Mouse (Mus musculus) layer of hippocampus, adult 2 months (tissue): ENCODE data around the gene Kank1. TPM values are rescaled to one million over a fixed set of nuclear protein-coding genes. Genes with fewer than 3 reads are reported as not detected.

Source experiments
- DNase-seq, 2 experiments: peaks; one replicate each; pipeline ENCODE4 v3.0.0; 2022; ENCODE audit warnings: low spot score in 2 of 2
- H3K27ac ChIP-seq: fragments of 200-600 bp; 2 replicates; pipeline ENCODE4 v1.8.1; 2022
- H3K4me3 ChIP-seq: fragments of 200-600 bp; 2 replicates; pipeline ENCODE4 v1.8.1; 2022; ENCODE audit warnings: mild to moderate bottlenecking
- CTCF ChIP-seq: fragments of 200-600 bp; conservative IDR thresholded peaks from 2 replicates; pipeline ENCODE4 v1.8.1; 2022; ENCODE audit warnings: antibody characterized with exemption, mild to moderate bottlenecking, moderate library complexity
- total RNA-seq, 2 experiments: library from RNA; stranded (reverse); gene quantifications; 2 replicates each; pipeline ENCODE4 v1.2.3; 2021

Kank1 gene
- total RNA-seq, 2 experiments from 2014 or later = 18.5 to 20.1 TPM

- peak; percentile 86 for TF ChIP-seq CTCF
- Histone ChIP-seq H3K4me3 (no peak overlapping the region), H3K27ac (no peak overlapping the region)
- peak; percentile 20 to 29 for DNase-seq
Measured at GRCm38 (mm10) chr19:25340630-25341620, 104.2 kb downstream of the Kank1 start.

DNA sequence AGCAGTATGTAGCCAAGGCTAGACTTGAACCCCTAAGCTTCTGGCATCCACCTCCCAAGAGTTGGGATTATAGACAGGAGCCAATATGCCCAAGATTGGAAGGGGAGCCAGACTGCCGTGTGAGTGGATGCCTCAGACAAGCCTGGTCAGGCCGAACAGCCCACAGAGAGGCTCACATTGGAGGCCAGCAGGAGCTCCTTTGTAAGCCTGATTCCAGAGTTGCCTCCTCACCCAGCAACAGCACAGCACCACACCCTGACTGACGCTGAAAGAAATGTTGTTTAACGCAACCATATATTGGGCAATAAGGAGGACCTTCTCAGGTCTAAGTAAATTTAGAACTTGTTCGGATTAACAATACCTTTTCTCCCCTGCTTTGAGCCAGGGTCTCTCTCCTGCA lies 105.3 kb downstream of the Kank1 start:
- H3K27ac ChIP-seq = no peak overlapping the region
- no peak for TF ChIP-seq CTCF
- H3K4me3 ChIP-seq = no peak overlapping the region
- DNase-seq = no peak

DNA sequence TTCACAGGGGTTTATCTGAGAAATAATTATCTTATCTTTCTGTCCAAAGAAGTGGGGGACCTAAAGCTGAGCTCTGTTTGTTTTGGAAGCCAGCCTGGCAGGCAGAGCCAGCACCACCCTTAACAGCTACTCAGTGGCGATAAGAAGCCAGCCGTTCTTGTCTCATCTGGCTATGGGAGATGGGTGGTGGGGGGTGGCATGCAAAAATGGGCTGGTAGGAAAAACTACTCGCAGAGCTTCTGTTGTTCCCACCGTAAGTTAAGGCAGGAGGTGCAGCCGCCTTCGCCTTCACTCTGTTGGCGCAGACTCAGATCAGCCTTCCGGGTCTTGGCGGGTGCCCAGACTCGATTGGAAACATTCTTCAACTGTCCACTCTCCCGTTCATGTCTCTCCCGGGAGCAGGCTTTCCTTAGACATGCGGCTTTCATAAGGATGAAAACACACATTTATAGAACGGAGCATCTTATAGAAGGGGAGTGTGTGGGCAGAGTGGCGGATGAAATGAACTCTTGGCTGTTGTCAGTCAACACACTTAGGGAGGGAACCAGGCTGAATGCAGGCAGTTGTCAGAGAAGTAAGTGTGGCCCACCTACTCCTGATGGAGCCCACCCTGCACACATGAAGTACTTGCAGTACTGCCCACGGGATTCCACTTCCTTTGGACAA lies 107.0 kb downstream of the Kank1 start:
- DNase-seq = no peak
- no peak for TF ChIP-seq CTCF
- H3K4me3 ChIP-seq = no peak overlapping the region; the same call in 1 of the 2 replicates
- H3K27ac ChIP-seq = no peak overlapping the region

DNA sequence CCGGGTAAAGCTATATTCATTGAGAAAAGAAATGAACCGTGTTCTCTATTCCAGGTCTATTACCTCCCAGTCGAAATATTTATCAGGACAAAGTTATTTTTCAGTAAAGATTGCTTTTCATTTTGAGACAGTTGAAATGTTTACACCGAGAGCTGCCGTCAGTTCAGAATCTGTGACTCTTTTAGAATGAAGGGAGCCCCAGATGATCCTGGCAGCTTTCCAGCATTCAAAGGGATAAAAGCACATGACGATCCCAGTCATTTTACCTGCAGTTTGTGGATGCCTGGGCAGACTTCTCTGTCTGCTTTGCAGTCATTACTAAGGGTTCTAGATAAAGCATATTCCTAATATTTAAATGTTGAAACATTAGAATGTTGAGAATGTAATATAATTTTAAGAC lies 107.6 kb downstream of the Kank1 start:
- no peak for DNase-seq
- no peak overlapping the region for H3K4me3 ChIP-seq
- no peak for TF ChIP-seq CTCF
- no peak overlapping the region for H3K27ac ChIP-seq

- no peak for DNase-seq
- no peak overlapping the region for H3K27ac ChIP-seq
- no peak for TF ChIP-seq CTCF
- no peak overlapping the region for H3K4me3 ChIP-seq
Measured at GRCm38 (mm10) chr19:25345972-25346371, 109.2 kb downstream of the Kank1 start.

DNA sequence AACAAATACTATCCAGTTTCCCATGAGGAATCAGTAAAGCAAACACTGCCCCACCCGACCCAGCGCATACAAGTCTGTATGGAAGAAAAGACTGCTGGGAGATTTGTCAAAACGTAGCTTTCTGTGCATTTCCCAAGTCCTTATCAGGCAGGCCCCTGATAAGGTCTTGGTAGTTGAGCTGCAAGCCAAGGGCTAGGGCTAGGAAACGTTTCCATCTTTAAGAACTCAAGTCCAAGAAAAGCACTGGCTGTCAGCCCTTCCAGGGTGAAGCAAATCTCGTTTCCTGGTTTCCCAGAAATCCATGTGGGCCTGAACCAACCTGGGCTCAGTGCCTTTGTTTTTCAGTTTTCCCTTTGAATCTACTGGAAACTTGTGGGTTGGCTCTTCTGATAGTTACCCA lies 110.7 kb downstream of the Kank1 start:
- DNase-seq = no peak
- Histone ChIP-seq H3K27ac (no peak overlapping the region), H3K4me3 (no peak overlapping the region)
- no peak for TF ChIP-seq CTCF

GRCm38 (mm10) chr19:25351257-25351955 lies 114.6 kb downstream of the Kank1 start:
- DNase-seq = peak; percentile 17 to 18
- Histone ChIP-seq H3K4me3 (no peak overlapping the region), H3K27ac (no peak overlapping the region)
- TF ChIP-seq CTCF = no peak

GRCm38 (mm10) chr19:25357094-25357493 lies 120.3 kb downstream of the Kank1 start:
- no peak overlapping the region for H3K27ac ChIP-seq
- H3K4me3 ChIP-seq = no peak overlapping the region
- no peak for DNase-seq
- no peak for TF ChIP-seq CTCF

- H3K4me3 ChIP-seq = no peak overlapping the region
- H3K27ac ChIP-seq = no peak overlapping the region
- TF ChIP-seq CTCF = no peak
- DNase-seq = no peak
Measured at GRCm38 (mm10) chr19:25358486-25359120, 121.8 kb downstream of the Kank1 start.

DNA sequence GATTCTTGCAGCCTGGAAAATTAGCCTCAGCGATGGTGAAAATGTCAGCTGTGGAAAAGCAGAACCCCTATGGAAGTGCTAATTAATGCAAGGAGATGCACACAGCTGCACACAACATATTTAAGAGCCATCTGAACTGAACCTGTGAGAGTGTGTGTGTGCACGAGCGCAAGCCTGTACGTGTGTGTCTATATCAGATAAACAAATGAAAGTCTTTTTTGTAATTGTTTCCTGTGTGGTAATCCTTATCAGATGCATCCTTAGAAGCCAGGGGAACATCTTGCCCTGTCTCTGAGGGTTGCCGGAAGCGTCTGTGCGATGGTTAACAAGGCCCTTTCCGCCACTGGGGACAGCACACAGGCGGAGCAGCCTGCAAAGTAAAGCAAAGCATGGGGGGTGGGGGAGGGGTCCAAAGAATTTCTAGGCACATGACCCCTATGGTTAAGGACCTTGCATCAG lies 123.8 kb downstream of the Kank1 start:
- H3K4me3 ChIP-seq = no peak overlapping the region
- H3K27ac ChIP-seq = no peak overlapping the region
- no peak for DNase-seq
- no peak for TF ChIP-seq CTCF

- TF ChIP-seq CTCF = no peak
- Histone ChIP-seq H3K4me3 (no peak overlapping the region), H3K27ac (no peak overlapping the region)
- DNase-seq = no peak
Measured at GRCm38 (mm10) chr19:25361956-25362355, 125.2 kb downstream of the Kank1 start.

DNA sequence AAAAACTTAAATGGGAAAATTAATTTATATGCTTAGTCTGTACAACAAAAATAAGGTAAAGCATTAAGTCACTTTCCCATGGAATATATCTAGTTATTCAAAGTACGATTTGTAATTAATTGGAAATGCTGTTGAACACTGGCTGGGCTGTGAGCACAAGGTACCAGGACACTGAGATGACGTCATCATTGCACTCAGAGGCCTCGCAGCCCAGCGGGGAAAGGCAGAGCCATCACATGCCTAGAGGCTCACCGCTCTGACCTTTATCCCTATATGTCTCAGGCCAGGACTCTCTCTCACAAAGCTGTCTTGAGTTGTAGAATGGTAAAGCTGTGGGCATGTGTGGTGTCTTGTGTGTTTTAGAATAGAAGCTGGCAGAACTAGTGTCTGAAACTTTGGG lies 128.9 kb downstream of the Kank1 start:
- TF ChIP-seq CTCF = no peak
- no peak overlapping the region for H3K27ac ChIP-seq
- DNase-seq = no peak
- H3K4me3 ChIP-seq = no peak overlapping the region
